Comparison of ENCODE assay signal across 21 mouse cellular contexts in the genomic region with DNA sequence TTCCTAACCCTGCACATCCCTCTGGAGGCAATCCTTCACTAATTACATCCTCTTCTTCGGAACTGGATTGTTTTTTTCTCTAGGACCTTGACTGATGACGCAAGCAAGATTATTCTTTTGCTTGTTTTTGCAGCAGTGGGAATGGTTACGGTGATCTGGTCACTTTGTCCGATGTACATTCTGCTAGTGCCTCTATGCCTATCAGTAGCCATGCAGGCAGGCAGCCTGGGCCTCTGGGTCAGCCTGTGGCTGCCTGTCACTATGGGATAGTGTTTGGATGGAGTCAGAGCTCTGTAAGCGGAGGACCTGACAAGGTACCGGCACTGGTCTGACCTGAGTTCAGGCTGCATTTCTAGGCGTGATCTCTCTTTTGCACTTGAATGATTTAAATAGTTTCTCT.
"Had no signal": no experiment of that assay in that cellular context is flagged by ENCODE, and none has a peak within 500 bp of the region (broad histone marks: within the 10 kb centered on the region; RNA-seq: fewer than 3 reads in every experiment).

No protein-coding gene starts in this region.

- DNase-seq: forebrain, postnatal 0 days; gastrocnemius, postnatal 14 days; gastrocnemius, postnatal 36 days; heart, adult 18-20 months; heart, postnatal 14 days; heart, postnatal 36 days; kidney, adult 11 months; kidney, adult 9 months; layer of hippocampus, adult 9-11 months; layer of hippocampus, postnatal 36 days; left cerebral cortex, postnatal 4 days had no signal

- H3K4me1 ChIP-seq: hindbrain, embryonic 13.5 days; hindbrain, embryonic 15.5 days; intestine, embryonic 15.5 days; kidney, embryonic 15.5 days; limb, embryonic 13.5 days; liver, embryonic 12.5 days had no signal

- H3K4me3 ChIP-seq: hindbrain, embryonic 13.5 days; hindbrain, embryonic 15.5 days; intestine, embryonic 15.5 days; kidney, embryonic 15.5 days; limb, embryonic 13.5 days; limb, embryonic 15.5 days; liver, embryonic 12.5 days had no signal

- ATAC-seq: forebrain, postnatal 0 days; hindbrain, postnatal 0 days; intestine, embryonic 15.5 days; liver, embryonic 12.5 days had no signal

- H3K9ac ChIP-seq: forebrain, postnatal 0 days; hindbrain, embryonic 13.5 days; hindbrain, embryonic 15.5 days; intestine, embryonic 15.5 days; kidney, embryonic 15.5 days; limb, embryonic 13.5 days; limb, embryonic 15.5 days; liver, embryonic 12.5 days had no signal

- H3K36me3 ChIP-seq: hindbrain, embryonic 13.5 days; hindbrain, embryonic 15.5 days; intestine, embryonic 15.5 days; kidney, embryonic 15.5 days; limb, embryonic 13.5 days; limb, embryonic 15.5 days; liver, embryonic 12.5 days had no signal

- H3K9me3 ChIP-seq: hindbrain, embryonic 13.5 days; hindbrain, embryonic 15.5 days; intestine, embryonic 15.5 days; kidney, embryonic 15.5 days; limb, embryonic 13.5 days; limb, embryonic 15.5 days; liver, embryonic 12.5 days had no signal

- H3K4me2 ChIP-seq: heart, embryonic 11.5 days; hindbrain, embryonic 13.5 days; hindbrain, embryonic 15.5 days; intestine, embryonic 15.5 days; kidney, embryonic 15.5 days; limb, embryonic 13.5 days; limb, embryonic 15.5 days; liver, embryonic 12.5 days had no signal

- H3K27ac ChIP-seq: hindbrain, embryonic 13.5 days; hindbrain, embryonic 15.5 days; hindbrain, postnatal 0 days; intestine, embryonic 15.5 days; kidney, embryonic 15.5 days; kidney, postnatal 0 days; limb, embryonic 13.5 days; limb, embryonic 15.5 days; liver, embryonic 12.5 days had no signal

- H3K27me3 ChIP-seq: hindbrain, embryonic 13.5 days; hindbrain, embryonic 15.5 days; intestine, embryonic 15.5 days; kidney, embryonic 15.5 days; limb, embryonic 13.5 days; limb, embryonic 15.5 days; liver, embryonic 12.5 days had no signal
